In the genomic region with DNA sequence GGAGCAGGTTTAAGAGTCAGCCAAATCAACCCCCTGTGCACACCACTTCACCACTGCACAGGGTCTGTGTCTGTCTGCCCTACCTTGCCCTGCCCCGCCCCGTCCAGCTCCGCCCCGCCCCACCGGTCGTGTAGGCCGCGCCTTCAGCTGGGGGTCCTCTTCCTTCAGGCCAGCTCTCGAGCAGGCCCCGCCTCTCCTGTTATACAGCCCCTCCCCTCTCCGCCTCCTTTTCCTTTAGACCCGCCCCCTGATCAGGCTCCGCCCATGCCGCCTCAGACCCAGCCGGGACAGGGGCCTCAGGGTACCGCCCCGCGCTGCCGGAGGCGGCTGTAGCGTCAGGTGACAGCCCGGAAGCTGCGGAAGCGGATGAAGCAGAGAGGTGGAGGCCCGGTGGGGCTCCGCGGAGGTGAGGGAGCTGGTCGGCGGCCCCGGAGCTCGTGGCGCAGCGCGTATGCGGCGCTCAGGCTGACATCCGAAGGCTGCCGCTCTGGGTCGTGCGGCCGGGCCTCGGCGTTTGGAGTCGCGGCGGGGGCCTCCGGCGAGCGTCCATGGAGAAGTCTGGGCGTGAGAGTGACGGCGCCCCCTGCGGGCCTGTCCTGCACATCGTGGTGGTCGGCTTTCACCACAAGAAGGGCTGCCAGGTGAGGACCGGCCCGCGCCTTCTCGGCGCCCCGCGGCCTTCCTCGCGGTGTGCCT, we compare ENCODE assay signal across 1 mouse cellular context.
TF ChIP-seq lines count a peak whose summit lies in the region.

A gene (plus strand): TSS at position 326 of the 696 bp plus-strand sequence.

TF ChIP-seq in CH12.LX, 34 proteins besides CTCF, POLR2A, EP300 and RAD21 (continued from another document):
- TF ChIP-seq SMC3 (IDR thresholded peaks at IDR 0.05; ENCODE audit: low read depth, low read length) (peak; percentile 27), NELFE (IDR thresholded peaks at IDR 0.05; ENCODE audit: low read depth, low read length) (peak; percentile 92), BHLHE40 (IDR thresholded peaks at IDR 0.05; ENCODE audit: low read depth, low read length) (peak; percentile 63; the same call in 1 of the 2 replicates), ZMIZ1 (IDR thresholded peaks at IDR 0.05; ENCODE audit: low read depth, low read length) (peak; percentile 87; the same call in 1 of the 2 replicates), ELF1 (IDR thresholded peaks at IDR 0.05; ENCODE audit: low read depth, low read length) (peak; percentile 93), MEF2A (IDR thresholded peaks at IDR 0.05; ENCODE audit: borderline replicate concordance, low read depth, low read length) (peak; percentile 29; the same call in 1 of the 2 replicates), GABPA (IDR thresholded peaks at IDR 0.05; ENCODE audit: insufficient replicate concordance, low read depth, low read length) (no peak), TCF12 (IDR thresholded peaks at IDR 0.05; ENCODE audit: low read depth, low read length) (peak; percentile 62; the same call in 1 of the 2 replicates), MXI1 (IDR thresholded peaks at IDR 0.05; ENCODE audit: low read depth, low read length) (peak; percentile 72), USF2 (conservative IDR thresholded peaks at IDR 0.05; ENCODE audit: low read depth, low read length) (peak; percentile 34; the same call in 1 of the 2 replicates)
